Mouse (Mus musculus): ENCODE data around the gene Polr2b. TPM values are rescaled to one million over a fixed set of nuclear protein-coding genes. Genes with fewer than 3 reads are reported as not detected.

Polr2b gene
- polyA plus RNA-seq, 1 experiment from 2014 or later: 46.1 TPM

DNA sequence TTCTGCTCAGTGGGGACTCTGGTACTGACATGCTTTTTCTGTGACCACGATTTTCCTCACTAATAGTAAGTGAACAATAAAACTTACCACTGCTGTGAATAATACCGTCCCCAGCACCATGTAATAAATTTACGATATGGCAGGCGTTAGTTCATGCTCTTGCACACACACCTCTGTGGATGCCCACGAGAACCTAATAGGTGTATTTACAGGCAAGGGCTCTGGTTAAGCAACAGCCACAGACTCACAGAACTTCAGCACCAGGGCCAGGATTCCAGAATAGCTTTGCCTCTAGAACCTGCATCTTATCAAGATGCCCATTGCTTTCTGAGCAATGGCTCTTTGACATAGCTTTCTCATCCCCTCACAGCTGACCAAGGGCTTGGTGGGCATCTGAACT is 75.3 kb downstream of the Polr2b start:
- no peak for DNase-seq (ENCODE audit: low spot score)
- Histone ChIP-seq H3K4me2 (ENCODE audit: low read length) (peak overlapping the region; percentile 11; the same call in 1 of the 2 replicates), H3K4me3 (replicated peaks; ENCODE audit: low read depth, low read length) (no peak overlapping the region), H3K27me3 (ENCODE audit: insufficient read depth, low read length) (no peaks in the 10 kb centered on the region), H3K36me3 (ENCODE audit: insufficient read depth, low read length) (no peaks in the 10 kb centered on the region), H3K9me3 (replicated peaks; ENCODE audit: low read length) (no peaks in the 10 kb centered on the region), H3K4me1 (replicated peaks; ENCODE audit: insufficient read depth, low read length) (peaks cover 52% of the 10 kb centered on the region), H3K27ac (peak overlapping the region; percentile 82), H3K9ac (ENCODE audit: low read depth, low read length) (no peak overlapping the region)
- no peak for TF ChIP-seq CTCF (IDR thresholded peaks at IDR 0.05; ENCODE audit: low read depth)
- WGBS: 50% methylated on average over 5 of the region's 5 CpGs
- no peak for ATAC-seq (replicated peaks; ENCODE audit: low FRiP score, low read depth)

GRCm38 (mm10) chr5:77385900-77386595 is 76.1 kb downstream of the Polr2b start:
- Histone ChIP-seq H3K4me3 (replicated peaks; ENCODE audit: low read depth, low read length) (no peak overlapping the region), H3K36me3 (ENCODE audit: insufficient read depth, low read length) (no peaks in the 10 kb centered on the region), H3K4me1 (replicated peaks; ENCODE audit: insufficient read depth, low read length) (peaks cover 46% of the 10 kb centered on the region), H3K9ac (ENCODE audit: low read depth, low read length) (no peak overlapping the region), H3K9me3 (replicated peaks; ENCODE audit: low read length) (no peaks in the 10 kb centered on the region), H3K27ac (peak overlapping the region; percentile 82), H3K27me3 (ENCODE audit: insufficient read depth, low read length) (no peaks in the 10 kb centered on the region), H3K4me2 (ENCODE audit: low read length) (no peak overlapping the region)
- DNase-seq (ENCODE audit: low spot score): no peak
- no peak for ATAC-seq (replicated peaks; ENCODE audit: low FRiP score, low read depth)
- no peak for TF ChIP-seq CTCF (IDR thresholded peaks at IDR 0.05; ENCODE audit: low read depth)
- 69% methylated on average over 6 of the region's 6 CpGs for WGBS

- Histone ChIP-seq H3K9me3 (replicated peaks; ENCODE audit: low read length) (no peaks in the 10 kb centered on the region), H3K27ac (peak overlapping the region; percentile 84), H3K27me3 (ENCODE audit: insufficient read depth, low read length) (no peaks in the 10 kb centered on the region), H3K9ac (ENCODE audit: low read depth, low read length) (no peak overlapping the region), H3K36me3 (ENCODE audit: insufficient read depth, low read length) (no peaks in the 10 kb centered on the region), H3K4me3 (replicated peaks; ENCODE audit: low read depth, low read length) (no peak overlapping the region), H3K4me1 (replicated peaks; ENCODE audit: insufficient read depth, low read length) (peaks cover 39% of the 10 kb centered on the region), H3K4me2 (ENCODE audit: low read length) (peak overlapping the region; percentile 6; the same call in 1 of the 2 replicates)
- peak; percentile 41; the same call in 1 of the 2 replicates for ATAC-seq (replicated peaks; ENCODE audit: low FRiP score, low read depth)
- 41% methylated on average over 10 of the region's 10 CpGs for WGBS
- peak; percentile 30; the same call in 1 of the 2 replicates for TF ChIP-seq CTCF (IDR thresholded peaks at IDR 0.05; ENCODE audit: low read depth)
- DNase-seq (ENCODE audit: low spot score): peak; percentile 70
These were observed 76.9 kb downstream of the Polr2b start for GRCm38 (mm10) chr5:77386596-77387413.

GRCm38 (mm10) chr5:77387414-77387704 is 77.4 kb downstream of the Polr2b start:
- WGBS: 27% methylated on average over 8 of the region's 8 CpGs
- Histone ChIP-seq H3K27me3 (ENCODE audit: insufficient read depth, low read length) (no peaks in the 10 kb centered on the region), H3K4me1 (replicated peaks; ENCODE audit: insufficient read depth, low read length) (peaks cover 36% of the 10 kb centered on the region), H3K4me3 (replicated peaks; ENCODE audit: low read depth, low read length) (no peak overlapping the region), H3K9ac (ENCODE audit: low read depth, low read length) (0 out of 2 replicates have a peak overlapping the region, but pooled peaks have one; percentile 19), H3K27ac (peak overlapping the region; percentile 84), H3K36me3 (ENCODE audit: insufficient read depth, low read length) (no peaks in the 10 kb centered on the region), H3K9me3 (replicated peaks; ENCODE audit: low read length) (no peaks in the 10 kb centered on the region), H3K4me2 (ENCODE audit: low read length) (peak overlapping the region; percentile 6; the same call in 1 of the 2 replicates)
- TF ChIP-seq CTCF (IDR thresholded peaks at IDR 0.05; ENCODE audit: low read depth): no peak
- DNase-seq (ENCODE audit: low spot score): no peak
- peak; percentile 3; the same call in 1 of the 2 replicates for ATAC-seq (replicated peaks; ENCODE audit: low FRiP score, low read depth)

DNA sequence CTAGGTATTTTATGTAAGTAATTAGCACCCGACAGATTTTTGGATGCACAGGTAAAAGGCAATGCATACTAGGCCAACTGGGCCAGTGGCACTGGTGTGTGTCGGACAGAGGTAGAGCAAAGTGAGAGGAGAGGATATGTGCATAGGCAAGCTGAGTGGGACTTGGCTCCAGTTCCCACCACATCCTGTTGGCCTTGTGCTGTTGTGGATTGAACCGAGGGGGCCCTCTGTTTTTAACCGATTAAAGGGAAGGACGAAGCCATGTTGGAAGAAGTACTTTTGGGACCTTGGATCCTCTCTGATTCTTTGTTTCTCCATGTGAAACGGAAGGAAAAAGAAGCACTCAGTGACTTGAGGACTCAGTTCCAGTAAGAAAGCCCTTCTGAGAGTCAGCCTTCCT is 78.4 kb downstream of the Polr2b start:
- ATAC-seq (replicated peaks; ENCODE audit: low FRiP score, low read depth) (no peak), DNase-seq (ENCODE audit: low spot score) (no peak)
- no peak overlapping the region for H3K9ac ChIP-seq (ENCODE audit: low read depth, low read length)
- TF ChIP-seq CTCF (IDR thresholded peaks at IDR 0.05; ENCODE audit: low read depth): no peak
- peaks cover 39% of the 10 kb centered on the region for H3K4me1 ChIP-seq (replicated peaks; ENCODE audit: insufficient read depth, low read length)
- WGBS: 68% methylated on average over 6 of the region's 6 CpGs
- H3K9me3 ChIP-seq (replicated peaks; ENCODE audit: low read length): no peaks in the 10 kb centered on the region
- no peak overlapping the region for H3K4me3 ChIP-seq (replicated peaks; ENCODE audit: low read depth, low read length)
- no peaks in the 10 kb centered on the region for H3K36me3 ChIP-seq (ENCODE audit: insufficient read depth, low read length)
- H3K27me3 ChIP-seq (ENCODE audit: insufficient read depth, low read length): no peaks in the 10 kb centered on the region
- H3K27ac ChIP-seq: peak overlapping the region; percentile 84; the same call in 1 of the 2 replicates
- H3K4me2 ChIP-seq (ENCODE audit: low read length): no peak overlapping the region

DNA sequence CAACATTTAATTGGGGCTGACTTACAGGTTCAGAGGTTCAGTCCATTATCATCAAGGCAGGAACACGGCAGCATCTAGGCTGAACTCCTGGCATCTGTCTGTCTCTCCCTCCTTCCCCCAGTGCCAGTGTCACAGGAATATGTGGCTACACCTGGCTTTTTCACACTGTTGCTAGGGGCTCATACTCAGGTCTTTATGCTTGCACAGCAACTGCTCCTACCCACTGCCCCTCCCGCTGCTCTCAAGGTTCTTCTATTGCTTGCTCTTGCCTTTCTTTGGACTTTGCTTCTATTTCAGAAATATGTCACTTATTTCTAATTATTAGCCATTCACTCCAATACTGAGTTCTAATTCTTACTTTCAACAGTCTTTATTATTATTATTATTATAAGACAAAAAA is 80.3 kb downstream of the Polr2b start:
- Histone ChIP-seq H3K4me2 (ENCODE audit: low read length) (no peak overlapping the region), H3K27me3 (ENCODE audit: insufficient read depth, low read length) (no peaks in the 10 kb centered on the region), H3K36me3 (ENCODE audit: insufficient read depth, low read length) (no peaks in the 10 kb centered on the region), H3K9me3 (replicated peaks; ENCODE audit: low read length) (no peaks in the 10 kb centered on the region), H3K4me1 (replicated peaks; ENCODE audit: insufficient read depth, low read length) (peaks cover 41% of the 10 kb centered on the region), H3K4me3 (replicated peaks; ENCODE audit: low read depth, low read length) (no peak overlapping the region), H3K27ac (0 out of 2 replicates have a peak overlapping the region, but pooled peaks have one; percentile 0), H3K9ac (ENCODE audit: low read depth, low read length) (no peak overlapping the region)
- no peak for TF ChIP-seq CTCF (IDR thresholded peaks at IDR 0.05; ENCODE audit: low read depth)
- peak; percentile 66 for ATAC-seq (replicated peaks; ENCODE audit: low FRiP score, low read depth)
- no peak for DNase-seq (ENCODE audit: low spot score)
- WGBS: 77% methylated on average over 2 of the region's 2 CpGs
